Comparison of ENCODE assay signal across 17 mouse cellular contexts in the genomic region with DNA sequence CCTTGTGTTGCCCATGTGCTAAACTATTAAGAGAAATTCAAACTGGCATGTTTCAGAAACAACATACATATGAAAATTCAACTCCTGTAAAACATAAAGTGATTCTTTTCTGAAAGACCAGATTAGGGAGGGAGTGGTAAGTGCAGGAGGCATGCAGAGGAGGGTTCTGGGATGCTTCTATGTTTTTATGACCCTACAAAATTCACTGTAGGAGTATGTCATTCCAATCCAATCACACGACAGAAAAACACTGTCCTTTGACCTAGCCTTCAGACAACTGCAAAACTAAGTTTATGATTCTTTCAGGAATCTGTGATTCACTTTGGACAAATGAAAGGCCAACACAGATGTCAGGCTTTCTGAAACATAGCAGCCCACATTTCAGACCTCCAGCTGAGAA.
"Had no signal": no experiment of that assay in that cellular context is flagged by ENCODE, and none has a peak within 500 bp of the region (broad histone marks: within the 10 kb centered on the region; RNA-seq: fewer than 3 reads in every experiment).

No protein-coding gene starts in this region.

- H3K27me3 ChIP-seq: lung, embryonic 15.5 days; megakaryocyte, embryonic 14.5 days; midbrain, embryonic 13.5 days; midbrain, embryonic 15.5 days; neural tube, embryonic 12.5 days; stomach, embryonic 15.5 days had no signal

- H3K4me1 ChIP-seq: lung, embryonic 15.5 days; megakaryocyte, embryonic 14.5 days; midbrain, embryonic 13.5 days; midbrain, embryonic 15.5 days; neural tube, embryonic 12.5 days; stomach, embryonic 15.5 days had no signal

- H3K9ac ChIP-seq: lung, embryonic 15.5 days; midbrain, embryonic 13.5 days; midbrain, embryonic 15.5 days; neural tube, embryonic 12.5 days; stomach, embryonic 15.5 days had no signal

- H3K36me3 ChIP-seq: lung, embryonic 15.5 days; midbrain, embryonic 13.5 days; midbrain, embryonic 15.5 days; neural tube, embryonic 12.5 days; stomach, embryonic 15.5 days had no signal

- DNase-seq: lung, adult 2 months; lung, postnatal 14 days; lung, postnatal 36 days; right cerebral cortex, postnatal 14 days; thymus, adult 2 months; thymus, postnatal 25 days; thymus, postnatal 4 days had no signal

- H3K4me2 ChIP-seq: lung, embryonic 15.5 days; midbrain, embryonic 11.5 days; midbrain, embryonic 13.5 days; midbrain, embryonic 15.5 days; neural tube, embryonic 12.5 days; stomach, embryonic 15.5 days had no signal

- H3K9me3 ChIP-seq: lung, embryonic 15.5 days; megakaryocyte, embryonic 14.5 days; midbrain, embryonic 13.5 days; midbrain, embryonic 15.5 days; neural tube, embryonic 12.5 days; stomach, embryonic 15.5 days had no signal

- ATAC-seq: lung, postnatal 0 days; midbrain, embryonic 13.5 days; midbrain, embryonic 15.5 days had no signal

- H3K4me3 ChIP-seq: lung, embryonic 15.5 days; megakaryocyte, embryonic 14.5 days; midbrain, embryonic 13.5 days; midbrain, embryonic 15.5 days; neural tube, embryonic 12.5 days; stomach, embryonic 15.5 days had no signal

- H3K27ac ChIP-seq: lung, embryonic 15.5 days; macrophage; midbrain, embryonic 13.5 days; midbrain, embryonic 15.5 days; neural tube, embryonic 12.5 days; stomach, embryonic 15.5 days; stomach, postnatal 0 days had no signal
